Mouse (Mus musculus) right cerebral cortex, adult 18-20 months (tissue): ENCODE results near the gene Pafah1b3.
A peak's percentile ranks its signal among the peaks of the same experiment; 100 is the strongest.
"Not testable (repeated sequence)": the region's sequence is repeated elsewhere in the genome, so short reads cannot be mapped to it uniquely, and the experiment has no call there.

ENCODE experiments used
- DNase-seq: peaks from one replicate; pipeline ENCODE4 v3.0.0; 2022; ENCODE audit warnings: mixed read lengths

The Pafah1b3 gene

DNA sequence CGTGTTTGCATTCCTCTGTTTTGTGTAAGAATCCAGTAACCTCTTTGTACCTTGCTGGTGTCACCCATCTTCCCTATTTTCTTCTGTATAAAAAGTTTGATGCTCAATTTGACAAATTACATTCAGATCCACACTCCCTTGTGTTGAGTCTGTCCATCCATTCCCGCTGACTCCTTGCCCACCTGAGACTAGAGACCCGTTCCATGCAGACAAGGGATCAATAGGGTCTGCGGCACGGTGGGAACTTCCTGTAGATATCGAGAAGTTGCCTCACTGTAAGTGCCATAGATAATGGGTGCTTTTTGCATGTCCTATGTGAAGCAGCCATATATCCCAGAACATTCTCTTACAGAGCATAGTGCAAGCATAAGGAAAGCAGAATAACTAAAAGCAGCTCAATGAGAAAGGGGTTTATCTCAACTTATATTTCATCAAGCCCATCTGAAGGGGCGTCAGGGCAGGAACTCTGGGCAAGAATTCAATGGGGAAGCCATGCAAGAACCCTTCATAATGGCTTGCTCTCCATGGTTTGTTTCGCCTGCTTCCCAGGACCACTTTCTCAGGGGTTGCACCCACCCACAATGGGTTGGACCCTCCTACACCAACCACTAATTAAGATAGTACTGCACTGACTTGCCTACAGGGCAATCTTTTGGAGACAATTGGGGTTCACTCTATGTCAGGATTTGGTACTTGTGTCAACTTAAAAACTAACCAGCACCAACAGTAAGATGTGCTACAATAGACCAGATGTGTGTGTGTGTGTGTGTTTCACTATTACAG is 31.4 kb downstream of the Pafah1b3 start:
- no peak for DNase-seq

GRCm38 (mm10) chr7:25265743-25266142 is 32.0 kb downstream of the Pafah1b3 start:
- DNase-seq: not testable (repeated sequence)

DNA sequence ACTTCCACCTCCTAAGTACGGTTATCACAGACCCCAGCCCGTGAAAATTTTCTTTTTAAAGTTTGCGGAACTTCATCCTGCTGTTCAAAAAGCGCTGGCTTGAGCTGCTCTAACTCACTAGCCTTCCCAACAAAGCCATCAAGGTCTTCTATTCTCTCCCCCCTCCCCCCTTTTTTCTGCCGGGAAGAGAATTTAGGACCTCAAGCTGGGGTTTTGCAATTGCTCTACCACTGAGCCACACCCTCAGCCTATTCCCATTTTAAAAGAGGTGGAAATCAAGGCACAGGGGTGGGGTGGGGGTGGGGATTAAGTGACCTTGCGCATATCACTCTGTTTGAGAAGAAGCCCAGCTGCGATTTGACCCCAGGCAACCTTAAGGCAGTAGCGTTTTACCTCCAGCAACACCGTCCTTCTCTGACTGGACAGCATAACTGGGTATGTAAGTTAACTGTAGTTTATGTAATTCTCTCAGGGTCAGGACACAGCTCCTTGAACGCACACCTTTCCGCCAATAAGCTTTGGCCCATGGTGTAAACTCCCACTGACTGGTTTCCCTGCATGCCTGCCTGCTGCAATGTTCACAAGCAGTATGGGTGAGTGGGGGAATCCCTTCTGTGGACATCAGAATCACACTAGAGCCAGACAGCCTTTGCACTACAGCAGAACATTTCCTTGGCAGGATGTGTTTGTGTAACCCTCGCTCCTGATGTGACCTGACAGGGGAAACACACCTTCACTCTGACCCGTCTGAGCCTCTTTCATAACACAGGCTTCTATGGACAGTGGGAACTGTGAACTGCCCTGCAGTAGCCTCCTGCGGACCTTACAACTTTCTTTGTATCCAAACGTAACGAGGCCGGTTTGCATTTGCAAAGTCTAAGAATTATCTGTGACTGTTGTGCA is 33.6 kb downstream of the Pafah1b3 start:
- DNase-seq: no peak

- DNase-seq: no peak
These were observed 35.9 kb downstream of the Pafah1b3 start for GRCm38 (mm10) chr7:25261896-25262295.

DNA sequence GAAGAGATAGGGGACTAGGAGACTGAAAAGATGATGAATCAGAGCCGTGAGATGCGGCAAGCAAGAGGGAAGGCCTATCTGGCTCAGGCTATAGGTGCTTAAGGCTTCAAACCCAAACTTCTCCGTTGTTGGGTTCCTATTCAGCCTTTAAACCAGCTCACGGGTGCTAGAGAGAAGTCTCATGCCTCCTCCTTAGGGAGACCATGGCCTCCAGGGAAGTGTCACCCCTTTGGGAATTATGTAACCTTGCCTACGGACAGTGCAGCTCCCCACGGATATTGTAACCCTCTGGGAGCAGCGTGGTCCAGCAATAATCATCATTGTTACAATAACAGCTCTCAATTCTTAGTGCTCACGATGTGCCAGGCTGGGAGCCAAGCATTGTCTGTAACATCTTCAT is 46.0 kb downstream of the Pafah1b3 start:
- DNase-seq: no peak

- DNase-seq: no peak
These were observed 46.6 kb downstream of the Pafah1b3 start for GRCm38 (mm10) chr7:25251071-25251791.

GRCm38 (mm10) chr7:25250141-25250972 is 47.4 kb downstream of the Pafah1b3 start, which contains the start of gene Erf:
TSS of gene Erf (minus strand) at chr7:25250761.
- peak; percentile 96 for DNase-seq

- peak; percentile 70 for DNase-seq
These were observed 48.3 kb downstream of the Pafah1b3 start for GRCm38 (mm10) chr7:25249314-25250140.

DNA sequence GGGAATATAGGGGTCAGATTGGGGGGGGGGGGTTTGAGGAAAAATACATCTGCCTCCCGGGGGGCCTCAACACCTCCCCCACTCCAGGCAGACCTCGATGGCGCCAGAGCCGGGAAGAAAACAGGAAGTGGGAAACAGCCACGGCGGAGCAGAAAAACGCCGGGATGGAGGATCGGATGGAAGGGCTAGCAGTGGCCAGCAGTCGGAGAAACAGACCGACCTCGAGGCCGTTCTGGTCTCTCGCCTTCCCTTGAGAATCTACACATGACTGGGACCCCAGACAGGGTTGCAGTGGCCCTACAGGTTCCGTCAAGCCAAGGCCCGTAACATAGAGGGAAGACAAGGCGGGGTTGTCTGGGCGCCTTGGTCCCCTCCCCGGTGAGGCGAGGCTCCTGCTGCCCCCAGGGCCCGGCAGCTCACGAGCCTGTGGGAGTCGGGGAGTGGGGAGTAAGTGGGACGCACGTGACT is 48.9 kb downstream of the Pafah1b3 start:
- no peak for DNase-seq

DNA sequence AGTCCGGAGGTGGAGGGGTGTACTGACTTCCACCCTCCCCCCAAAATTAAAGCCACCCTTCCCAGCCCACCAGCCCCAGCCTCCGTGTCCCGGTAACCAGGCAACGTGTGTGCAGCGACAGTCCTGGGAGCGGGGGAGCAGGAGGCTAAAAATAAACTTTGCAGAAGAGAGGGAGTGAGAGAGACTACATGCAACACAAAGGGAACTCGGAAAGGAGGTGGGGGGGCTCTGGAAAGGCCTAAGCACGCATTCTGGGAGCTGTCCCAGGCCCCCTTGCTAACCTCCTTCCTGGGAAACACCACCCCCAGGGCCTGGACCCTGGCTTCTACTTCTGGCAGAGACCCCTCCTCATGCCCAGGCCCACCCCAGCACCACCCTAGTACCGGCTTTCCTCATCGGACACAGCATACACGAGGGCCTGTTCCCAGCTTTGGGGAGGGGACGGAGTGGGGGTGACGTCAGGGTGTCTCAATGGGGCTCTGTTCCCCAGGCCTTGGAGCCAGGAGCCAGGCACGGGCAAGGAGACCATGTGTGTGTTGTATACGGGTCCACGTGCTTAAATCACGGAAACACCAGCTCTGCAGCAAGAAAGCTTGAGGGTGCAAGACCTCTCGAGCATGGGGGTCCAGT is 49.7 kb downstream of the Pafah1b3 start:
- peak; percentile 91 for DNase-seq

GRCm38 (mm10) chr7:25247498-25247897 is 50.3 kb downstream of the Pafah1b3 start:
- DNase-seq: no peak

GRCm38 (mm10) chr7:25246759-25247137 is 51.0 kb downstream of the Pafah1b3 start:
- no peak for DNase-seq

DNA sequence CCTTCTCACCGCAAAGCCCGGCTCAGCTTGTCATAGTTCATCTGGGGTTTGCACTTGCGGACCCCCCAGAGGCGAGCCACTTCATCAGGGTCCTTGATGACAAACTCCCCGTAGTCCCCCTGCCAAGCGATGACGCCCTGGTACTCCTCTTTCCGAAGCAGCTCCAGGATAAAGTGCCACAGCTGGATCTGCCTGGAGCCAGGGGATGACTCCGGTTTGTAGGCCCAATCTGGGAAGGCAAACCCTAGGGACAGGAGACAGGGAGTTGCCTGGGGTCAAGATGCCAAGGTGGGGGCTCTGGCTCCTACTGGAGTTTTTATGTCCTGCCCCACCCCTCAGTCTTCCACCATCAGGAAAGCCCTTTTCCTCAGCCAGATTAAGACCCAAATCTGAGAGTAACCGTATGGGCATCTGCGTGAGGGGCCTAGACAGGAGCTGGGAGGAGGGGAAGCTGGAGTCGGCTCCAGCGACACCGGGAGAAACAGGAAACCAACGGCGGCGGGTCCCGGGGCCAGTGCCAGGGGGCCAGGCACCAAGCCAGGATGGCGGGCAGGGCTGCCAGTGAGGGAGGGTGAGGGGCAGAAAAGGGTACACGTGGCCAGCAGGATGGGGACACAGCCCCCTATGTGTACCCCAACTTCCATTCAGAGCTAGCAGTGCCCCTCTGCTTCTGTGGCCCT is 51.6 kb downstream of the Pafah1b3 start:
- DNase-seq: no peak
